Mouse (Mus musculus): ENCODE results near the gene Cds2.
"Not testable (repeated sequence)": the region's sequence is repeated elsewhere in the genome, so short reads cannot be mapped to it uniquely, and the experiment has no call there.

DNA sequence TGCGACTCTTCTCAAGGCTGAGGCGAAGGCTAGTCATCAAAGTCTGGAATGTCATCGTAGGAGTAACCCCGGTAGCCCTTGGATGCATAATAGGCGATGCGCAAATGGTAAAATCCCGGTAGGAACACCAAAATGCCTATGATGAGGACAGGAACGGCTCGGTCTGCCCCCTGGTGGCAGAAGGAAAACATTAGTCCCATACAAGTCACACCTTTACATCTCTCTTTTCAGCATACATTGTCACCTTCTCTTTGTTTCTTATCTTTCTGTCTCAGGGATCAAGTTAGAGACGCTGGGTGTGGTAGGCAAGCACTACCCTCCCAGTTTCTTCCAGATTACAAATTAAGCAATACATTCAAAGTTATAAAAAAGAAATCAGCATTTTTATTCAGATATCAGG lies 22.5 kb upstream of the Cds2 start:
- peak; percentile 49; the same call in 1 of the 2 replicates for TF ChIP-seq CTCF (IDR thresholded peaks at IDR 0.05; ENCODE audit: extremely low read depth, insufficient read length, insufficient replicate concordance, low read depth, low read length)
- not testable (repeated sequence) for TF ChIP-seq POLR2A (IDR thresholded peaks at IDR 0.05; ENCODE audit: low read depth, low read length)
